Mouse (Mus musculus): ENCODE data around the gene Tnfsf9. TPM values are rescaled to one million over a fixed set of nuclear protein-coding genes. Genes with fewer than 3 reads are reported as not detected.

The Tnfsf9 gene
- polyA plus RNA-seq, 2 experiments: 6.8 to 10.6 TPM

GRCm38 (mm10) chr17:57134693-57135092 is 29.6 kb downstream of the Tnfsf9 start:
- Histone ChIP-seq H3K9me3 (ENCODE audit: control insufficient read depth, low read length) (no peaks in the 10 kb centered on the region), H3K27ac (replicated peaks; ENCODE audit: low read depth, low read length) (no peak overlapping the region), H3K4me3 (replicated peaks; ENCODE audit: low read length) (no peak overlapping the region), H3K27me3 (ENCODE audit: control insufficient read depth, insufficient read depth, low read length) (no peaks in the 10 kb centered on the region), H3K4me1 (ENCODE audit: control insufficient read depth, insufficient read depth, low read length) (no peaks in the 10 kb centered on the region), H3K36me3 (ENCODE audit: control insufficient read depth, insufficient read depth, low read length) (no peaks in the 10 kb centered on the region), H3K4me2 (replicated peaks; ENCODE audit: low read depth, low read length, severe bottlenecking) (no peak overlapping the region), H3K9ac (ENCODE audit: low read depth, low read length, severe bottlenecking) (no peak overlapping the region)
- TF ChIP-seq POLR2A (IDR thresholded peaks at IDR 0.05; ENCODE audit: borderline replicate concordance, extremely low read depth, insufficient read depth, insufficient read length): no peak
- no peak for DNase-seq (ENCODE audit: low spot score)
- no peak for ATAC-seq (ENCODE audit: low FRiP score, low read depth)
- 73% methylated on average over 2 of the region's 2 CpGs for WGBS

GRCm38 (mm10) chr17:57135635-57136034 is 30.5 kb downstream of the Tnfsf9 start:
- 83% methylated on average over 3 of the region's 3 CpGs for WGBS
- ATAC-seq (ENCODE audit: low FRiP score, low read depth) (no peak), DNase-seq (ENCODE audit: low spot score) (no peak)
- H3K27ac ChIP-seq (replicated peaks; ENCODE audit: low read depth, low read length): no peak overlapping the region
- H3K4me1 ChIP-seq (ENCODE audit: control insufficient read depth, insufficient read depth, low read length): no peaks in the 10 kb centered on the region
- H3K36me3 ChIP-seq (ENCODE audit: control insufficient read depth, insufficient read depth, low read length): no peaks in the 10 kb centered on the region
- H3K9ac ChIP-seq (ENCODE audit: low read depth, low read length, severe bottlenecking): no peak overlapping the region
- no peak overlapping the region for H3K4me3 ChIP-seq (replicated peaks; ENCODE audit: low read length)
- no peak overlapping the region for H3K4me2 ChIP-seq (replicated peaks; ENCODE audit: low read depth, low read length, severe bottlenecking)
- no peaks in the 10 kb centered on the region for H3K9me3 ChIP-seq (ENCODE audit: control insufficient read depth, low read length)
- H3K27me3 ChIP-seq (ENCODE audit: control insufficient read depth, insufficient read depth, low read length): no peaks in the 10 kb centered on the region
- no peak for TF ChIP-seq POLR2A (IDR thresholded peaks at IDR 0.05; ENCODE audit: borderline replicate concordance, extremely low read depth, insufficient read depth, insufficient read length)

GRCm38 (mm10) chr17:57138676-57139075 is 33.6 kb downstream of the Tnfsf9 start:
- H3K9me3 ChIP-seq (ENCODE audit: control insufficient read depth, low read length): no peaks in the 10 kb centered on the region

GRCm38 (mm10) chr17:57139708-57140107 is 34.6 kb downstream of the Tnfsf9 start:
- H3K4me3 ChIP-seq (replicated peaks; ENCODE audit: low read length): no peak overlapping the region
- no peak overlapping the region for H3K9ac ChIP-seq (ENCODE audit: low read depth, low read length, severe bottlenecking)
- no peaks in the 10 kb centered on the region for H3K36me3 ChIP-seq (ENCODE audit: control insufficient read depth, insufficient read depth, low read length)
- no peak for ATAC-seq (ENCODE audit: low FRiP score, low read depth)
- H3K9me3 ChIP-seq (ENCODE audit: control insufficient read depth, low read length): no peaks in the 10 kb centered on the region
- H3K27ac ChIP-seq (replicated peaks; ENCODE audit: low read depth, low read length): no peak overlapping the region
- H3K4me2 ChIP-seq (replicated peaks; ENCODE audit: low read depth, low read length, severe bottlenecking): no peak overlapping the region
- no peaks in the 10 kb centered on the region for H3K4me1 ChIP-seq (ENCODE audit: control insufficient read depth, insufficient read depth, low read length)
- H3K27me3 ChIP-seq (ENCODE audit: control insufficient read depth, insufficient read depth, low read length): no peaks in the 10 kb centered on the region; the same call in 1 of the 2 replicates
- 84% methylated on average over 3 of the region's 3 CpGs for WGBS
- DNase-seq (ENCODE audit: low spot score): no peak
- TF ChIP-seq POLR2A (IDR thresholded peaks at IDR 0.05; ENCODE audit: borderline replicate concordance, extremely low read depth, insufficient read depth, insufficient read length): no peak

More at GRCm38 (mm10) chr17:57138676-57139075, 33.6 kb downstream of the Tnfsf9 start:
- H3K36me3 ChIP-seq (ENCODE audit: control insufficient read depth, insufficient read depth, low read length): no peaks in the 10 kb centered on the region
- no peak for DNase-seq (ENCODE audit: low spot score)
- no peaks in the 10 kb centered on the region; the same call in 1 of the 2 replicates for H3K27me3 ChIP-seq (ENCODE audit: control insufficient read depth, insufficient read depth, low read length)
- H3K4me2 ChIP-seq (replicated peaks; ENCODE audit: low read depth, low read length, severe bottlenecking): no peak overlapping the region
- no peak overlapping the region for H3K9ac ChIP-seq (ENCODE audit: low read depth, low read length, severe bottlenecking)
- no peak overlapping the region for H3K4me3 ChIP-seq (replicated peaks; ENCODE audit: low read length)
- H3K27ac ChIP-seq (replicated peaks; ENCODE audit: low read depth, low read length): no peak overlapping the region
- TF ChIP-seq POLR2A (IDR thresholded peaks at IDR 0.05; ENCODE audit: borderline replicate concordance, extremely low read depth, insufficient read depth, insufficient read length): no peak
- no peaks in the 10 kb centered on the region for H3K4me1 ChIP-seq (ENCODE audit: control insufficient read depth, insufficient read depth, low read length)
- WGBS: 82% methylated on average over 4 of the region's 4 CpGs
- ATAC-seq (ENCODE audit: low FRiP score, low read depth): no peak

GRCm38 (mm10) chr17:57143704-57144103 is 38.6 kb downstream of the Tnfsf9 start:
- no peaks in the 10 kb centered on the region for H3K9me3 ChIP-seq (ENCODE audit: control insufficient read depth, low read length)
- no peak overlapping the region for H3K9ac ChIP-seq (ENCODE audit: low read depth, low read length, severe bottlenecking)
- no peak overlapping the region for H3K4me2 ChIP-seq (replicated peaks; ENCODE audit: low read depth, low read length, severe bottlenecking)
- no peaks in the 10 kb centered on the region for H3K4me1 ChIP-seq (ENCODE audit: control insufficient read depth, insufficient read depth, low read length)
- DNase-seq (ENCODE audit: low spot score): no peak
- H3K36me3 ChIP-seq (ENCODE audit: control insufficient read depth, insufficient read depth, low read length): no peaks in the 10 kb centered on the region
- TF ChIP-seq POLR2A (IDR thresholded peaks at IDR 0.05; ENCODE audit: borderline replicate concordance, extremely low read depth, insufficient read depth, insufficient read length): no peak
- H3K27me3 ChIP-seq (ENCODE audit: control insufficient read depth, insufficient read depth, low read length): peaks cover 14% of the 10 kb centered on the region; the same call in 1 of the 2 replicates
- no peak overlapping the region for H3K4me3 ChIP-seq (replicated peaks; ENCODE audit: low read length)
- WGBS: 76% methylated on average over 3 of the region's 3 CpGs
- no peak overlapping the region for H3K27ac ChIP-seq (replicated peaks; ENCODE audit: low read depth, low read length)
- no peak for ATAC-seq (ENCODE audit: low FRiP score, low read depth)

- Histone ChIP-seq H3K9ac (ENCODE audit: low read depth, low read length, severe bottlenecking) (no peak overlapping the region), H3K27ac (replicated peaks; ENCODE audit: low read depth, low read length) (no peak overlapping the region), H3K9me3 (ENCODE audit: control insufficient read depth, low read length) (no peaks in the 10 kb centered on the region), H3K36me3 (ENCODE audit: control insufficient read depth, insufficient read depth, low read length) (no peaks in the 10 kb centered on the region), H3K4me3 (replicated peaks; ENCODE audit: low read length) (no peak overlapping the region), H3K4me2 (replicated peaks; ENCODE audit: low read depth, low read length, severe bottlenecking) (no peak overlapping the region), H3K27me3 (ENCODE audit: control insufficient read depth, insufficient read depth, low read length) (peaks cover 28% of the 10 kb centered on the region), H3K4me1 (ENCODE audit: control insufficient read depth, insufficient read depth, low read length) (no peaks in the 10 kb centered on the region)
- DNase-seq (ENCODE audit: low spot score) (no peak), ATAC-seq (ENCODE audit: low FRiP score, low read depth) (no peak)
- WGBS: 69% methylated on average over 1 of the region's 1 CpGs
- TF ChIP-seq POLR2A (IDR thresholded peaks at IDR 0.05; ENCODE audit: borderline replicate concordance, extremely low read depth, insufficient read depth, insufficient read length): no peak
These were observed 40.0 kb downstream of the Tnfsf9 start for GRCm38 (mm10) chr17:57145115-57145514.
